Mouse (Mus musculus): ENCODE measurements around the gene Tacc3.

DNA sequence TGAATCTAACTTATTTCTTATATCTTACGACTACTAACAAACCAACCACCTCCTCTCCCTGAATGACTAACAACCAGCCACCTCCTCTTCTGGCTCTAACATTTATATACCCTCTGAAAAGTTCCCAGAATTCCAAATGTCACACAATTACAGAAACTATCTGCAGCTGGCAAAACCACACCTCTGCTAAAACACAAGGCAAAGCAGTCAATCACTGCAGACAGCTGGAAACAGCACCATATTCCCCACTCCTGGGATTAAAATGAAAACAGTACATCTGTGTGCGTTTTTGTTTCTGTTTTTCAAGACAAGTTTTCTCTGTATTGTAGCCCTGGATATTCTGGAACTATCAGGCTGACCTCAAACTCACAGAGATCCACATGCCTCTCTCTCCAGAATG is 35.3 kb upstream of the Tacc3 start:
- TF ChIP-seq POLR2A (IDR thresholded peaks at IDR 0.05; ENCODE audit: insufficient read length, low read depth) (no peak), CEBPB (IDR thresholded peaks at IDR 0.05; ENCODE audit: insufficient read depth, poor library complexity, severe bottlenecking) (no peak), TCF12 (IDR thresholded peaks at IDR 0.05; ENCODE audit: insufficient read depth, poor library complexity, severe bottlenecking) (no peak), USF1 (IDR thresholded peaks at IDR 0.05; ENCODE audit: low read depth) (no peak), SRF (IDR thresholded peaks at IDR 0.05; ENCODE audit: control insufficient read depth, insufficient read length, low read depth) (no peak), POLR2AphosphoS2 (IDR thresholded peaks at IDR 0.05; ENCODE audit: insufficient read length, low read depth) (no peak), MYOG (IDR thresholded peaks at IDR 0.05; ENCODE audit: control insufficient read depth in 1 of 3, insufficient read depth in 1 of 3, insufficient read length in 2 of 3, low read depth in 2 of 3) (no peak), TCF3 (IDR thresholded peaks at IDR 0.05; ENCODE audit: insufficient read length, low read depth) (no peak)
